Mouse (Mus musculus): ENCODE data around the gene Capns2.

The Capns2 gene

DNA sequence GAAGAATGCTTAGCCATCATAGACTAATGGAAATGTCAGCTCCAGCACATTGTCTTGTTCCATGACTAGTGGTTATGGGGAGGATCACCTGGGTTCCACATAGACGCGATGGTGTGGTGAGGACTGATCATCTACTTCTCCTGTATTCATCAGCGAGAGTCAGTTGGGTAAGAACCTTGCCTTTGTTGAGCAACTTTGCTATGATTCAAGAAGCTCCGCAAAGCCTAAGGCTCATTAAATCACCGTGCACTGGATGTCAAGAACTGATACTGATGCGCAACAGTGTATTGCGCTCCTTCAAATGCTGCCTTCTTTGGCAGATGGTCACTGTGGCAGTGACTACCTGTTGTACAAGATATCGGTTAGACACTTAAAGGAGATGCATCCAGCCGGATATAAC is 5.3 kb downstream of the Capns2 start:
- no peak for DNase-seq

GRCm38 (mm10) chr8:92908448-92908847 is 7.2 kb downstream of the Capns2 start:
- no peak for DNase-seq

- DNase-seq = no peak
Observed at GRCm38 (mm10) chr8:92911477-92911876, 10.3 kb downstream of the Capns2 start.

DNA sequence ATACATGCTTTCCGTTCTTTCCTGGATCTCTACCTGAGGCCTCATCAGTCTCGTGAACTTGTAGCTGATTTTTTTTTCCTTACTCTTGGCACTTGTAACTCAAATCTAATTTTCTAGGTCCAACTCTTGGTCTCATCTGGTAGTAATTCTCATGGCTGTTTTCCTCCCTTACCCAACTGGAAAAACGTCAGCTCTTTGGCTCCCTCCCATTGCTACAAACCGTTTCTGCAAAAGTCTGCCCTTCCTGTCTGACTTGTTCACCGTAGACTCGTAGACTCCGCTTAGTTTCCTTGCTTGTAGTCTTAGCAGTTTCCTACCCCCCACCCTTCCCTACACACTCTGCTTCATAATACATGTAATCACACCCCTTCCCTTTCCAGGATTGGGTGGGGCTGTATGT is 12.2 kb downstream of the Capns2 start:
- no peak for DNase-seq

GRCm38 (mm10) chr8:92916082-92916481 is 14.9 kb downstream of the Capns2 start:
- DNase-seq = no peak

GRCm38 (mm10) chr8:92921768-92922167 is 20.6 kb downstream of the Capns2 start:
- DNase-seq = no peak

DNA sequence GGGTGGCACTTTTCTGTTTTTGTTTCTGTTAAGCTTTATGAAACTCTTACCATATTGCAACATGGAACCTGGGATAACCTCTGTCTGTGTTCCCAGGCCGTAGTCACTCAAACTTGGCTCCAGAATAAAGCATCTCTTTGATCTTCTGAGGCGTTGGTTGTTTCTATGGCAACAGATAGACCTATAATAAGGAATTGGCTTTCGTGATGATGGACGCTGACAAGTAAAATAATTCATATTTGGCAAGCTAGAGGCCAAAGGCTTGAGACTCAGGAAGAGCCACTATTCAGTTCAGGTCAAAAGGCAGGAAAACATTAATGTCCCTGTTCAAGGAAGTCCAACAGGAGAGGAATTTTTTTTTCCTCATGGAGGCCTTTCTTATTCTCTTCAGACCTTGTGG is 27.8 kb downstream of the Capns2 start:
- no peak for DNase-seq

- no peak for DNase-seq
Observed at GRCm38 (mm10) chr8:92938056-92938455, 36.8 kb downstream of the Capns2 start.

GRCm38 (mm10) chr8:92949071-92949470 is 47.9 kb downstream of the Capns2 start:
- DNase-seq = no peak

- no peak for DNase-seq
Observed at GRCm38 (mm10) chr8:92950639-92951371, 49.6 kb downstream of the Capns2 start.

Measured in cerebellum, postnatal 25 days (tissue).